8 mouse cellular contexts compared by ENCODE assay signal in the genomic region with DNA sequence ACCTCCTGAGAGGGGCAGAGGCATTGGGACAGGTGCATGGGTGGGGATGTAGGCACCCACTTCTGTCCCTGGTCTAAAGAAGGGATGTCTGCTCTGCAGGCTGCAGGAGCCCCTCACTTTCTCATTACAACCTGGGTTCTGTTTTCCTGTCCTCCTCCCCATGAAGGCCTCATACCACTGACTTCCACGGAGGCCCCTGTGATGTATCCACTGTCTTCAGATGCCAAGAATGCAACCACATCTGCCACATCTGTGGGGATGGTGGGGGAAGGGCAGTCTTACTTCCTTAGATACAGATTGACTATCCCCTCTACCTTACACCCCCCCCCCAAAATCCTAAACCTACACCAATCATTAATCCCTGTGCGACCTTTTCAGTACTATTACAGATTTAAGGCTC. TPM values are rescaled to one million over a fixed set of nuclear protein-coding genes. Genes with fewer than 3 reads are reported as not detected.
DNase-seq lines count a peak whose midpoint lies in the region; ATAC-seq lines count a peak whose summit lies in the region.

No protein-coding gene starts in this region.

- H3K4me2 ChIP-seq in neural tube, embryonic 11.5 days (ENCODE audit: low read depth): peak overlapping the region; percentile 90
- peak overlapping the region; percentile 100 for H3K4me2 ChIP-seq in neural tube, embryonic 13.5 days

- peaks cover 2% of the 10 kb centered on the region; the same call in 1 of the 2 replicates for H3K9me3 ChIP-seq in neural tube, embryonic 11.5 days (ENCODE audit: control insufficient read depth, low read length)
- no peaks in the 10 kb centered on the region for H3K9me3 ChIP-seq in neural tube, embryonic 13.5 days

- H3K36me3 ChIP-seq in neural tube, embryonic 11.5 days (ENCODE audit: control insufficient read depth, insufficient read depth, low read length): peaks cover 32% of the 10 kb centered on the region
- peaks cover 41% of the 10 kb centered on the region for H3K36me3 ChIP-seq in neural tube, embryonic 13.5 days

- H3K4me1 ChIP-seq in neural tube, embryonic 11.5 days (ENCODE audit: control insufficient read depth, insufficient read depth, low read length): peaks cover 46% of the 10 kb centered on the region
- peaks cover 73% of the 10 kb centered on the region for H3K4me1 ChIP-seq in neural tube, embryonic 13.5 days (replicated peaks)

- peak overlapping the region; percentile 97 for H3K27ac ChIP-seq in neural tube, embryonic 11.5 days (ENCODE audit: low read depth, low read length)
- H3K27ac ChIP-seq in neural tube, embryonic 13.5 days (replicated peaks): peak overlapping the region; percentile 99

- no peak; the same call in 1 of the 2 replicates for ATAC-seq in neural tube, embryonic 11.5 days (ENCODE audit: insufficient read depth, low FRiP score, low TSS enrichment)
- ATAC-seq in neural tube, embryonic 13.5 days (ENCODE audit: low read depth): no peak

- DNase-seq in embryo, embryonic 10 days (ENCODE audit: low spot score): peak; percentile 23
- DNase-seq in embryo, embryonic 9.5 days (ENCODE audit: extremely low spot score): no peak
- no peak for DNase-seq in neural tube, embryonic 11.5 days (ENCODE audit: low spot score)
- no peak for DNase-seq in neural tube, embryonic 10.5 days (ENCODE audit: extremely low spot score, low spot score)
- DNase-seq in induced T-regulatory cell, adult 2 months (ENCODE audit: low read depth): peak; percentile 55
- DNase-seq in B cell, adult 2 months: no peak
- no peak for DNase-seq in spleen, adult 18-20 months

- 19% methylated on average over 2 of the region's 2 CpGs for WGBS in neural tube, embryonic 11.5 days
- 11% methylated on average over 2 of the region's 2 CpGs for WGBS in neural tube, embryonic 13.5 days

- no peaks in the 10 kb centered on the region for H3K27me3 ChIP-seq in neural tube, embryonic 11.5 days (ENCODE audit: control insufficient read depth, insufficient read depth, low read length)
- H3K27me3 ChIP-seq in neural tube, embryonic 13.5 days: no peaks in the 10 kb centered on the region

- peak overlapping the region; percentile 73 for H3K9ac ChIP-seq in neural tube, embryonic 11.5 days (ENCODE audit: low read length)
- H3K9ac ChIP-seq in neural tube, embryonic 13.5 days: peak overlapping the region; percentile 96

- peak overlapping the region; percentile 95 for H3K4me3 ChIP-seq in neural tube, embryonic 11.5 days (ENCODE audit: low read depth, low read length)
- peak overlapping the region; percentile 87 for H3K4me3 ChIP-seq in neural tube, embryonic 13.5 days

RNA-seq across cellular contexts. Expression of a gene that starts 1.6 kb away (rescaled TPM):
- 48.1 and 52.7 TPM in 2 replicates for polyA plus RNA-seq in neural tube, embryonic 11.5 days (2014; fragmentation: Nextera tagmentation; extraction: Ambion mirVana)
- 61.7 and 65.0 TPM in 2 replicates for polyA plus RNA-seq in neural tube, embryonic 13.5 days (2015; fragmentation: Nextera tagmentation; extraction: Ambion mirVana)

RNA-seq across cellular contexts. Expression of a gene that starts 1.7 kb away (rescaled TPM):
- 5.2 and 8.4 TPM in 2 replicates for polyA plus RNA-seq in neural tube, embryonic 11.5 days (2014; fragmentation: Nextera tagmentation; extraction: Ambion mirVana)
- polyA plus RNA-seq in neural tube, embryonic 13.5 days (2015; fragmentation: Nextera tagmentation; extraction: Ambion mirVana): 19.3 and 22.4 TPM in 2 replicates

RNA-seq across cellular contexts. Expression of a gene that starts 5.3 kb away (rescaled TPM):
- 89.7 and 108 TPM in 2 replicates for polyA plus RNA-seq in neural tube, embryonic 11.5 days (2014; fragmentation: Nextera tagmentation; extraction: Ambion mirVana)
- polyA plus RNA-seq in neural tube, embryonic 13.5 days (2015; fragmentation: Nextera tagmentation; extraction: Ambion mirVana): 158 and 161 TPM in 2 replicates

RNA-seq across cellular contexts. Expression of a gene that starts 5.4 kb away (rescaled TPM):
- polyA plus RNA-seq in neural tube, embryonic 11.5 days (2014; fragmentation: Nextera tagmentation; extraction: Ambion mirVana): 25.1 and 27.1 TPM in 2 replicates
- polyA plus RNA-seq in neural tube, embryonic 13.5 days (2015; fragmentation: Nextera tagmentation; extraction: Ambion mirVana): 57.4 and 57.5 TPM in 2 replicates

RNA-seq across cellular contexts. Expression of a gene that starts 13.0 kb away (rescaled TPM):
- 1.5 and 2.9 TPM in 2 replicates for polyA plus RNA-seq in neural tube, embryonic 11.5 days (2014; fragmentation: Nextera tagmentation; extraction: Ambion mirVana)
- polyA plus RNA-seq in neural tube, embryonic 13.5 days (2015; fragmentation: Nextera tagmentation; extraction: Ambion mirVana): 4.5 and 4.7 TPM in 2 replicates

Comparison
In these comparisons a context has a peak if more than half of its experiments do, and no peak if none do; other contexts are left out.
1. DNase-seq: peak in embryo, embryonic 10 days (single experiment) and induced T-regulatory cell, adult 2 months (single experiment); none in embryo, embryonic 9.5 days (single experiment), neural tube, embryonic 11.5 days (single experiment), neural tube, embryonic 10.5 days (single experiment), B cell, adult 2 months (0 of 2) and spleen, adult 18-20 months (0 of 2).